In the genomic region with DNA sequence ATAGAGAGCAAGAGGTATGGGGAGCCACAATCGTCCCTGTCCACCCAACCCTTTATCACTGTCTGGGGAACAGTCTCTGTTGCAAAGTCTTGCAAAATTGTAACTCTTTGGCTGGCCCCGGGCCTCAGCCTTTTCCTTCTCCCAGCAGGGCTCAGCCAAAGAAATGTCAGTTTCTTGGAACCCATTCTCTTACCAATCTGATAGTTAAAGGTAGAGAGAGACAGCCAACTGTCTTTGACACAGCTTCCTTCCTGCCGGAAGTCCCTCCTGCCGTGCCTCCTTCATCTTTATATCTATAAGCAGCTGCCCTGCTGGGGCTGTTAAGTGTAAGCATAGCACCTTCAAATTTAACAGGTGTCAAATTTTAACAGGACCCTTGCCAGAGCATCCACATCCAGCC, we compare ENCODE assay signal across 13 mouse cellular contexts.
DNase-seq lines count a peak whose midpoint lies in the region; ATAC-seq and TF ChIP-seq lines count a peak whose summit lies in the region.
"Had no signal": no experiment of that assay in that cellular context is flagged by ENCODE, and none has a peak within 500 bp of the region (broad histone marks: within the 10 kb centered on the region; RNA-seq: fewer than 3 reads in every experiment).

No protein-coding gene starts in this region.

- 30% methylated on average over 4 of the region's 4 CpGs for WGBS in lung, embryonic 14.5 days
- 13% methylated on average over 4 of the region's 4 CpGs for WGBS in liver, embryonic 16.5 days (ENCODE audit: insufficient replicate concordance)

- no peaks in the 10 kb centered on the region for H3K9me3 ChIP-seq in lung, embryonic 14.5 days (ENCODE audit: low read depth, low read length)
- no peaks in the 10 kb centered on the region for H3K9me3 ChIP-seq in liver, embryonic 16.5 days (replicated peaks; ENCODE audit: control insufficient read depth, low read length)
- H3K9me3 ChIP-seq: embryonic facial prominence, embryonic 12.5 days; kidney, embryonic 15.5 days; stomach, embryonic 15.5 days had no signal

- H3K4me3 ChIP-seq in lung, embryonic 14.5 days (ENCODE audit: low read depth, low read length): no peak overlapping the region
- peak overlapping the region; percentile 52; the same call in 1 of the 2 replicates for H3K4me3 ChIP-seq in liver, embryonic 16.5 days (ENCODE audit: low read depth, low read length)
- H3K4me3 ChIP-seq: embryonic facial prominence, embryonic 12.5 days; kidney, embryonic 15.5 days; stomach, embryonic 15.5 days had no signal

- no peak overlapping the region for H3K27ac ChIP-seq in lung, embryonic 14.5 days (ENCODE audit: low read depth)
- H3K27ac ChIP-seq in liver, embryonic 16.5 days (ENCODE audit: low read length): peak overlapping the region; percentile 91
- H3K27ac ChIP-seq: embryonic facial prominence, embryonic 12.5 days; kidney, embryonic 15.5 days; stomach, embryonic 15.5 days had no signal

- TF ChIP-seq CTCF in lung, embryonic 14.5 days (IDR thresholded peaks at IDR 0.05; ENCODE audit: low read depth): no peak

- no peaks in the 10 kb centered on the region for H3K27me3 ChIP-seq in lung, embryonic 14.5 days (ENCODE audit: insufficient read depth, low read length)
- no peaks in the 10 kb centered on the region for H3K27me3 ChIP-seq in liver, embryonic 16.5 days (ENCODE audit: control insufficient read depth, insufficient read depth, low read depth, low read length)
- H3K27me3 ChIP-seq: embryonic facial prominence, embryonic 12.5 days; kidney, embryonic 15.5 days; stomach, embryonic 15.5 days had no signal

- H3K36me3 ChIP-seq in lung, embryonic 14.5 days (ENCODE audit: insufficient read depth): no peaks in the 10 kb centered on the region
- H3K36me3 ChIP-seq in liver, embryonic 16.5 days (ENCODE audit: control insufficient read depth, insufficient read depth): no peaks in the 10 kb centered on the region
- H3K36me3 ChIP-seq: embryonic facial prominence, embryonic 12.5 days; kidney, embryonic 15.5 days; stomach, embryonic 15.5 days had no signal

- no peak overlapping the region for H3K4me2 ChIP-seq in lung, embryonic 14.5 days
- peak overlapping the region; percentile 58 for H3K4me2 ChIP-seq in liver, embryonic 16.5 days (ENCODE audit: low read depth, low read length)
- H3K4me2 ChIP-seq: embryonic facial prominence, embryonic 12.5 days; kidney, embryonic 15.5 days; stomach, embryonic 15.5 days had no signal

- H3K4me1 ChIP-seq in lung, embryonic 14.5 days (ENCODE audit: insufficient read depth): no peaks in the 10 kb centered on the region; the same call in 1 of the 2 replicates
- peaks cover 48% of the 10 kb centered on the region for H3K4me1 ChIP-seq in liver, embryonic 16.5 days (ENCODE audit: control insufficient read depth, low read depth, low read length)
- H3K4me1 ChIP-seq: embryonic facial prominence, embryonic 12.5 days had no signal

- ATAC-seq in lung, embryonic 14.5 days (ENCODE audit: insufficient read depth): no peak
- ATAC-seq in liver, embryonic 16.5 days (ENCODE audit: low read depth): no peak

- no peak overlapping the region for H3K9ac ChIP-seq in lung, embryonic 14.5 days
- peak overlapping the region; percentile 48 for H3K9ac ChIP-seq in liver, embryonic 16.5 days (ENCODE audit: low read depth, low read length)
- H3K9ac ChIP-seq: embryonic facial prominence, embryonic 12.5 days; kidney, embryonic 15.5 days; stomach, embryonic 15.5 days had no signal

- peak; percentile 13 for DNase-seq in lung, embryonic 14.5 days
- no peak for DNase-seq in lung, postnatal 14 days
- DNase-seq in adipocyte (ENCODE audit: low spot score): peak; percentile 69
- peak; percentile 65 for DNase-seq in thymus, postnatal 25 days
- DNase-seq in kidney, adult 18-20 months: no peak
- no peak for DNase-seq in yolk sac, embryonic 10.5 days (ENCODE audit: low spot score)
- no peak for DNase-seq in embryo, embryonic 10.5 days (ENCODE audit: low spot score)
- DNase-seq: cerebellum, adult 9-10 months; right cerebral cortex, adult 18-20 months had no signal

Comparison
In these comparisons a context has a peak if more than half of its experiments do, and no peak if none do; other contexts are left out.
1. DNase-seq: peak in lung, embryonic 14.5 days (single experiment), adipocyte (single experiment) and thymus, postnatal 25 days (single experiment); none in lung, postnatal 14 days (single experiment), kidney, adult 18-20 months (single experiment), yolk sac, embryonic 10.5 days (single experiment) and embryo, embryonic 10.5 days (single experiment).